In the genomic region with DNA sequence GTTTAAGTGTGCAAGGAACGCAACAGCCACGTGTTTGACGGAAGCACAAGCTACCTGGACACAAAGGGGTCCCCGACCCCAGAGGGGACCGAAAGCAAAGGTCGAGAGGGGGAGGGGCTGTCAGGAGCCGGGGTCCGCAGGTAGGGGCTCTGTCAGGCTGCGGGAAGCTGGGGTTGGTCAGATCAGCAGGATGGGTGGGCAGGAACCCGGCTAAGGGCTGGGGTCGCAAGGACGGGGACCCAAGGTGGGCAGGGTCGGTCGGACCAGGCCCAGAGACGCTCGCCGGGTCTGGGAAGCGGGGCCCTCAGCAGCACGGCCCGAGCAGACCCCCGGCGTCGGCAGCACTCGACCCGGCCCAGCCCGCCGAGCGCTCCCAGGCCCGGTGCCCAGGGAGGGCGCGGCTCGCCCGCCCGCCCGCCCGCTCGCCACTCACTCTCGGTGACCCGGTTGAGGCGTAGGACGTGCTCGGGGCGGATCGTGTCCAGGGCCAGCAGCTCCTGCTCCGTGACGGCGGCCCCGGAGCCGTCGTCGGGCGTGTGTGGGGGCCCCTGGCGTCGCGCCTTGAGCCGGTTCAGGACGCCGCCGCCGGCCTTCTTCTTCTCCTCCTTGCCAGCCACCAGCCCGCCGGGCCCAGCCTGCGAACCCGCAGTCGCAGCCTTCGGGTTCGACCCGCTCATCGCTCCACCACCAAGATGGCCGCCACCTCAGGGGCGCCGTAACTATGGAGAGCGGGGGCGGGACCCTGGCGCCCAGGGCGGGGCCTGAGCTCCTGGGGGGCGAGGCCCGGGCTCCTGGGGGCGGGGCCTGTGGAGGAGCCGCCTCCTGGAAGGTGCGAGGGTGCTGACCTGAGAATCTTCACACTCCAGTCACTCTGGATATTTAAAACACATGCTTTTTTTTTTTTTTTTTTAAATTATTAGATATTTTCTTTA, we compare ENCODE assay signal across 8 mouse cellular contexts. TPM values are rescaled to one million over a fixed set of nuclear protein-coding genes. Genes with fewer than 3 reads are reported as not detected.
DNase-seq lines count a peak whose midpoint lies in the region; ATAC-seq and TF ChIP-seq lines count a peak whose summit lies in the region.

A gene (minus strand): TSS at position 742 of the 932 bp plus-strand sequence.

- no peak for TF ChIP-seq CTCF in ES-Bruce4 (IDR thresholded peaks at IDR 0.05; ENCODE audit: low read depth, low read length)
- no peak for TF ChIP-seq CTCF in heart, postnatal 0 days (IDR thresholded peaks at IDR 0.05; ENCODE audit: low read depth)

- H3K4me1 ChIP-seq in ES-Bruce4 (ENCODE audit: control insufficient read depth, insufficient read depth, low read length), result no peaks in the 10 kb centered on the region
- H3K4me1 ChIP-seq in forebrain, embryonic 13.5 days, result peaks cover 19% of the 10 kb centered on the region
- peaks cover 18% of the 10 kb centered on the region; the same call in 1 of the 2 replicates for H3K4me1 ChIP-seq in heart, postnatal 0 days (ENCODE audit: control insufficient read depth, insufficient read depth)
- H3K4me1 ChIP-seq in liver, embryonic 15.5 days (replicated peaks), result peaks cover 24% of the 10 kb centered on the region
- H3K4me1 ChIP-seq in neural tube, embryonic 11.5 days (ENCODE audit: control insufficient read depth, insufficient read depth, low read length), result peaks cover 9% of the 10 kb centered on the region
- peaks cover 10% of the 10 kb centered on the region for H3K4me1 ChIP-seq in stomach, embryonic 16.5 days (ENCODE audit: control insufficient read depth, insufficient read depth, low read length)

- H3K4me3 ChIP-seq in ES-Bruce4 (ENCODE audit: low read depth, low read length), result peak within 1 kb of the TSS; percentile 71
- H3K4me3 ChIP-seq in forebrain, embryonic 13.5 days, result peak within 1 kb of the TSS; percentile 89
- peak within 1 kb of the TSS; percentile 96 for H3K4me3 ChIP-seq in heart, postnatal 0 days (ENCODE audit: low read depth, low read length)
- H3K4me3 ChIP-seq in liver, embryonic 15.5 days (replicated peaks), result peak within 1 kb of the TSS; percentile 85
- peak within 1 kb of the TSS; percentile 98 for H3K4me3 ChIP-seq in neural tube, embryonic 11.5 days (ENCODE audit: low read depth, low read length)
- H3K4me3 ChIP-seq in stomach, embryonic 16.5 days (replicated peaks; ENCODE audit: low read length), result peak within 1 kb of the TSS; percentile 86

- H3K9me3 ChIP-seq in ES-Bruce4 (replicated peaks; ENCODE audit: control insufficient read depth, insufficient read depth, low read length, poor library complexity, severe bottlenecking), result no peaks in the 10 kb centered on the region
- no peaks in the 10 kb centered on the region for H3K9me3 ChIP-seq in forebrain, embryonic 13.5 days (replicated peaks)
- H3K9me3 ChIP-seq in heart, postnatal 0 days (replicated peaks; ENCODE audit: control insufficient read depth, low read length), result no peaks in the 10 kb centered on the region
- H3K9me3 ChIP-seq in liver, embryonic 15.5 days (replicated peaks), result no peaks in the 10 kb centered on the region
- no peaks in the 10 kb centered on the region for H3K9me3 ChIP-seq in neural tube, embryonic 11.5 days (ENCODE audit: control insufficient read depth, low read length)
- no peaks in the 10 kb centered on the region for H3K9me3 ChIP-seq in stomach, embryonic 16.5 days (replicated peaks; ENCODE audit: control insufficient read depth, low read length)

- TF ChIP-seq POLR2A in ES-Bruce4 (IDR thresholded peaks at IDR 0.05; ENCODE audit: insufficient read depth, low read length), result no peak

- peak within 1 kb of the TSS; percentile 94 for H3K9ac ChIP-seq in ES-Bruce4 (ENCODE audit: low read depth, poor library complexity, severe bottlenecking)
- H3K9ac ChIP-seq in forebrain, embryonic 13.5 days, result peak within 1 kb of the TSS; percentile 89
- peak within 1 kb of the TSS; percentile 77 for H3K9ac ChIP-seq in heart, postnatal 0 days (replicated peaks; ENCODE audit: low read depth, low read length)
- peak within 1 kb of the TSS; percentile 77 for H3K9ac ChIP-seq in liver, embryonic 15.5 days
- peak within 1 kb of the TSS; percentile 90 for H3K9ac ChIP-seq in neural tube, embryonic 11.5 days (ENCODE audit: low read length)
- peak within 1 kb of the TSS; percentile 89 for H3K9ac ChIP-seq in stomach, embryonic 16.5 days (ENCODE audit: low read length)

- peak; percentile 76 for DNase-seq in heart, postnatal 0 days (ENCODE audit: low spot score)
- DNase-seq in kidney, postnatal 4 days, result peak; percentile 91 to 94
- DNase-seq in neural tube, embryonic 11.5 days (ENCODE audit: low spot score), result peak; percentile 92

- H3K36me3 ChIP-seq in ES-Bruce4 (ENCODE audit: control insufficient read depth, insufficient read depth, low read length, poor library complexity, severe bottlenecking), result no peaks in the 10 kb centered on the region
- H3K36me3 ChIP-seq in forebrain, embryonic 13.5 days (ENCODE audit: poor library complexity, severe bottlenecking), result peaks cover 9% of the 10 kb centered on the region
- peaks cover 11% of the 10 kb centered on the region for H3K36me3 ChIP-seq in heart, postnatal 0 days (replicated peaks; ENCODE audit: control insufficient read depth, insufficient read depth, low read length)
- H3K36me3 ChIP-seq in liver, embryonic 15.5 days (replicated peaks), result peaks cover 4% of the 10 kb centered on the region
- peaks cover 2% of the 10 kb centered on the region; the same call in 1 of the 2 replicates for H3K36me3 ChIP-seq in neural tube, embryonic 11.5 days (ENCODE audit: control insufficient read depth, insufficient read depth, low read length)
- no peaks in the 10 kb centered on the region for H3K36me3 ChIP-seq in stomach, embryonic 16.5 days (ENCODE audit: control insufficient read depth, insufficient read depth, low read length)

- peak within 1 kb of the TSS; percentile 92 for H3K4me2 ChIP-seq in forebrain, embryonic 13.5 days
- peak within 1 kb of the TSS; percentile 100 for H3K4me2 ChIP-seq in heart, postnatal 0 days (ENCODE audit: low read depth, low read length)
- H3K4me2 ChIP-seq in liver, embryonic 15.5 days, result peak within 1 kb of the TSS; percentile 97
- peak within 1 kb of the TSS; percentile 98 for H3K4me2 ChIP-seq in neural tube, embryonic 11.5 days (ENCODE audit: low read depth)
- peak within 1 kb of the TSS; percentile 99 for H3K4me2 ChIP-seq in stomach, embryonic 16.5 days (ENCODE audit: low read depth, low read length)

- peak; percentile 72; the same call in 1 of the 2 replicates for ATAC-seq in cerebellum, adult (ENCODE audit: insufficient number of reproducible peaks, low FRiP score, low TSS enrichment)
- ATAC-seq in forebrain, embryonic 13.5 days, result peak; percentile 93
- peak; percentile 98 for ATAC-seq in heart, postnatal 0 days (ENCODE audit: insufficient read depth, low read depth)
- peak; percentile 94 for ATAC-seq in liver, embryonic 15.5 days (ENCODE audit: insufficient read depth)
- ATAC-seq in neural tube, embryonic 11.5 days (ENCODE audit: insufficient read depth, low FRiP score, low TSS enrichment), result peak; percentile 89
- ATAC-seq in stomach, embryonic 16.5 days (ENCODE audit: insufficient read depth, low FRiP score), result peak; percentile 96

- H3K27me3 ChIP-seq in ES-Bruce4 (ENCODE audit: control insufficient read depth, insufficient read depth, low read length, poor library complexity, severe bottlenecking), result no peaks in the 10 kb centered on the region
- H3K27me3 ChIP-seq in forebrain, embryonic 13.5 days, result no peaks in the 10 kb centered on the region
- 0 out of 2 replicates have a peak, but pooled peaks cover 3% of the 10 kb centered on the region for H3K27me3 ChIP-seq in heart, postnatal 0 days (ENCODE audit: control insufficient read depth, insufficient read depth, low read length)
- H3K27me3 ChIP-seq in liver, embryonic 15.5 days, result peaks cover 22% of the 10 kb centered on the region
- no peaks in the 10 kb centered on the region for H3K27me3 ChIP-seq in neural tube, embryonic 11.5 days (ENCODE audit: control insufficient read depth, insufficient read depth, low read length)
- H3K27me3 ChIP-seq in stomach, embryonic 16.5 days (ENCODE audit: control insufficient read depth, insufficient read depth, low read length), result no peaks in the 10 kb centered on the region

- TF ChIP-seq EP300 in ES-Bruce4 (IDR thresholded peaks at IDR 0.05; ENCODE audit: insufficient read depth, low read depth, low read length), result no peak
- TF ChIP-seq EP300 in heart, postnatal 0 days (IDR thresholded peaks at IDR 0.05; ENCODE audit: low read depth), result no peak

- H3K27ac ChIP-seq in ES-Bruce4 (ENCODE audit: insufficient read depth, low read length), result no peak within 1 kb of the TSS
- no peak within 1 kb of the TSS for H3K27ac ChIP-seq in forebrain, embryonic 13.5 days
- peak within 1 kb of the TSS; percentile 43; the same call in 1 of the 2 replicates for H3K27ac ChIP-seq in heart, postnatal 0 days (ENCODE audit: low read depth)
- 0 out of 2 replicates have a peak within 1 kb of the TSS, but pooled peaks have one; percentile 33 for H3K27ac ChIP-seq in liver, embryonic 15.5 days (replicated peaks)
- H3K27ac ChIP-seq in neural tube, embryonic 11.5 days (ENCODE audit: low read depth, low read length), result no peak within 1 kb of the TSS
- H3K27ac ChIP-seq in stomach, embryonic 16.5 days (ENCODE audit: low read length), result 0 out of 2 replicates have a peak within 1 kb of the TSS, but pooled peaks have one; percentile 3

- under 1% methylated on average over 55 of the region's 81 CpGs for WGBS in forebrain, embryonic 13.5 days
- WGBS in heart, postnatal 0 days, result under 1% methylated on average over 41 of the region's 81 CpGs
- WGBS in liver, embryonic 15.5 days (ENCODE audit: insufficient replicate concordance), result under 1% methylated on average over 76 of the region's 81 CpGs
- WGBS in neural tube, embryonic 11.5 days, result under 1% methylated on average over 50 of the region's 81 CpGs
- WGBS in stomach, embryonic 16.5 days, result under 1% methylated on average over 77 of the region's 81 CpGs

RNA-seq across cellular contexts. Expression of the gene that starts here (rescaled TPM):
- 35.5 and 36.9 TPM in 2 replicates for polyA plus RNA-seq in ES-Bruce4 (2011; ENCODE audit: insufficient read depth, insufficient read length, low read depth, missing spikeins)
- polyA plus RNA-seq in forebrain, embryonic 13.5 days (2015; fragmentation: Nextera tagmentation; extraction: Ambion mirVana), result 44.8 and 49.9 TPM in 2 replicates
- total RNA-seq in heart, postnatal 0 days (2014; rRNA removed; ENCODE audit: low replicate concordance), result 17.0 and 25.9 TPM in 2 replicates
- polyA plus RNA-seq in heart, postnatal 0 days (2015; fragmentation: Nextera tagmentation; extraction: Ambion mirVana), result 10.6 and 11.7 TPM in 2 replicates
- polyA plus RNA-seq in liver, embryonic 15.5 days (2015; fragmentation: Nextera tagmentation; extraction: Ambion mirVana), result 8.5 and 10.3 TPM in 2 replicates
- 67.7 and 73.4 TPM in 2 replicates for polyA plus RNA-seq in neural tube, embryonic 11.5 days (2014; fragmentation: Nextera tagmentation; extraction: Ambion mirVana)
- polyA plus RNA-seq in stomach, embryonic 16.5 days (2015; fragmentation: Nextera tagmentation; extraction: Ambion mirVana), result 22.2 and 25.4 TPM in 2 replicates

Comparison
In these comparisons a context has a peak if more than half of its experiments do, and no peak if none do; other contexts are left out.
1. H3K27ac ChIP-seq: peak in heart, postnatal 0 days (single experiment), liver, embryonic 15.5 days (single experiment) and stomach, embryonic 16.5 days (single experiment); none in ES-Bruce4 (single experiment), forebrain, embryonic 13.5 days (single experiment) and neural tube, embryonic 11.5 days (single experiment).
2. Peak in every context shown above with its lines, with median percentiles within 50 percentile points of each other: H3K4me3 ChIP-seq, H3K9ac ChIP-seq, ATAC-seq, H3K4me2 ChIP-seq and DNase-seq.